Mouse (Mus musculus): ENCODE measurements around the gene C1qb.

DNA sequence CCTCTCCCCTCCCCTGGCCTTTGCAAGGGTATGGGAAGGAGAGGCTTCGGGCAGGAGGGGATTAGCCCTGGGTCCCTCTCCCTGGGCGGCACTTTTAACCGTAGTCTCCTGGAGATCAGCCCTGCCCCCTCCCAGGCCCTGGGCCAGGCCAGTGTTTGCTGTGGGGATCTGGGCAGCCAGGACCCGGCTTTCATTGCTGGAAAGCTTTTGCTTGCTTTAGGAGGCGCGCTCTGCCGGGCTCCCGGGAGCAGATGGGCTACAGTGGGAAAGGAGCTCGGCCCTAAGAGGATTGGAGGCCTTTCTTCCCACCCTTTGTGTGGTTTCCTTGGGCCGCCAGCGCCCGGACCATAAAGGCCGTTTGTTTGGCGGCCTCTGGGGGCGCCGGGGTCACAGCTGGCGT is 24.2 kb downstream of the C1qb start:
- no peak for TF ChIP-seq CTCF (IDR thresholded peaks at IDR 0.05; ENCODE audit: insufficient read depth, low read depth, low read length)
- TF ChIP-seq POLR2A (IDR thresholded peaks at IDR 0.05; ENCODE audit: insufficient read depth, low read depth, low read length), result no peak

All from olfactory bulb, adult 2 months (tissue).